Mouse (Mus musculus): ENCODE data around the gene Henmt1.
A peak's percentile ranks its signal among the peaks of the same experiment; 100 is the strongest.

DNA sequence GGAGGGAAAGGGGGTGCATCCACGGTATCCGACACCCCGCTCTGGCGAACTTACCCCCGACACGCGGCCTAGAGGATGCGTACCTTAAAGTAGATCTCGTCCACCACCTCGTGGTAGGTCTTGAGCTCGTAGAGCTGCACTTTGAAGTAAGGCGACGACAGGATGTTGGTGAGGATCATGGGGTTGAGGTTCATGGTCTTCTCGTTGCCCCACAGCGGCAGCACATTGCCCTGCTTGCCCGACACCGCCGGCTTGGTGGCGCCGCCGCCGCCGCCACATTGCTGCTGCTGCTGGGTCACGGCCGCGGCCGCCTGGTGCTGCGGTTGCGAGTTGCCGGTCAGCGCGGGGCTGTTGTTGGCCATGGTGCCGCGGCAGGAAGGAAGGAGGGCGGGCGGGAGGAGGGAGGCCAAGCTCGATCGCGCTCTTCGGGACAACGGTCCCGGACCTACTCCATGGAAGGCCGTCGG is 28.6 kb upstream of the Henmt1 start:
- peak; percentile 58 for TF ChIP-seq CTCF (IDR thresholded peaks at IDR 0.05; ENCODE audit: low read depth)
- no peak for TF ChIP-seq EP300 (IDR thresholded peaks at IDR 0.05; ENCODE audit: low read depth)
